Mouse (Mus musculus): ENCODE measurements around the gene Ttll1. TPM values are rescaled to one million over a fixed set of nuclear protein-coding genes. Genes with fewer than 3 reads are reported as not detected.
"Not testable (repeated sequence)": the region's sequence is repeated elsewhere in the genome, so short reads cannot be mapped to it uniquely, and the experiment has no call there.

Ttll1 gene
- polyA plus RNA-seq, 1 experiment from 2014 or later, result 27.6 TPM

DNA sequence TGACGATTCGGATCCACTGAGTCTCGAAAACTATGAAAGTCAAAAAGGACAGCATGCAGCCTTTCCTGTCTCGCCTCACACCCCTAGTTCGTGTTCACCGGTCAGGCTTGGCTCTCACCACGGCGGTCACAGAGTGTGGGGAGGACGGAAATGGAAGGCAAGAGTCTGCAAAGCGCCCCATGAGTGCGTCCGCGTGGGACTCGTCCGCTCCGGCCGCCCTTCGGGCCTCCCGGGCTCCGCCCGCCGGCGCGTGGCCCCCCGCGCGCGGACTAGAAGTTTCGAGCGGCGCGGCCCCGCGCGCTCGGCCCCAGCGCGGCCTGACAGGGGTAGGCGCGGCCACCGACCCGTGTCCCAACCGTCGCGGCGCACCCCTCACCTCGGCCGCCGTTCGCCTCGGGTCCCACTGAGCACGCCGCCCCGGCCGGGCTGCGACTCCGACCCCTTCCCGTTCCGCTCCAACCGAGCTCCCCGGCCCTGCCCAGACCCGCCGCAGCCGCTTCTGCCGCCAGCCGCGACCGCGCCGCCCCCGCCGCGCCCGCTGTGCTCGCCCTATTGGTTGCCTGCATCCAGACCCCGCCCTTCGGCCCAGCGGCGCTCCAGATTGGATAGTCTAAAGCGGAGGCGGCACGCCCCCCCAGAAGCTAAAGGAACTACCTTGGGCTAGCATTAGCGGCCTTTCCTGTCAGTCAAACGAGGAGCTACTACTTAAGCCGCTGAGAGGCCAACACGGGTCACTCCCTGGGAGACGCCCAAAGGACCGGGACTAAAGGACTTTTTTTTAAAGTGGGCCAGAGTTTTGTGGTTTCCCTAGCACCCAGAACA, 46.4 kb downstream of the Ttll1 start, which contains the start of gene Pacsin2:
Pacsin2 (minus strand) TSS at position 524 of the 822 bp plus-strand sequence.
- WGBS, result under 1% methylated on average over 76 of the region's 88 CpGs
- no peaks in the 10 kb centered on the region for H3K36me3 ChIP-seq

DNA sequence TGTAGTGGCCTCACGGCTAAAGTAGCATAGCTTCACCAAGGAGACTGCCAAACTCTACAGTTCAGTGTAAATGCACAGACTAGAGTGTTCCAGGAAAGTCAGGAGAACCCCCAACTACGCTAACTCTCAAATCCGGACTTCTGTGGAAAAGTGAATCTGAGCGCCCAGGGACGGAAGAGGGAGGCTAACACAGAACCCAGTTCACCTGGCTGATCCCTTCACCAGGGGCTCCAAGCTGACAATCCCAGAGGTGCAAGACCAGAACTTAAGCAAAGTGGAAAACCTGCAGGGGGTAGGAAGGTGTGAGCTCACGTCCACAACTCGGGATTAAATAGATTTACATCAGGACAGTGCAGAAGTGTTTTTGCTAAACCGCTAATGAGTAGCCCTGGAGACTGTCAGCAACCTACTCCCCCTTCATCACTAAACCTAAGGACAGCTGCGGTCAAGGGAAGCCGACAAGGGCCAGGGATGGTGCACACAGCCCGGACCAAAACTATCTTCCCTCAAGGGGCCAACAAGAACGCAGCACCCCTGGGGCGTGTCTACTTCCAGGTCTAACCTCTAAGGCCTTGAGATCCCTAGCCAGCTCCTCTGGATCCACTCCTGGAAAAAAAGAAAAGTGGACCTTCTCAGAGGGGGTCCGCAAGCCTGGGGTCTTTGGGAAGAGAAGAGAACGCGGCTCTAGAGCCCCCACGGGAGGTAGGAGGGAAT, 47.2 kb downstream of the Ttll1 start:
- Histone ChIP-seq H3K27ac (no peak overlapping the region), H3K36me3 (no peaks in the 10 kb centered on the region), H3K27me3 (no peaks in the 10 kb centered on the region), H3K9ac (peak overlapping the region; percentile 85), H3K9me3 (no peaks in the 10 kb centered on the region), H3K4me2 (replicated peaks) (peak overlapping the region; percentile 87), H3K4me1 (peaks cover 14% of the 10 kb centered on the region), H3K4me3 (peak overlapping the region; percentile 73)
- ATAC-seq (ENCODE audit: insufficient number of reproducible peaks, insufficient read depth, low FRiP score, low TSS enrichment), result no peak
- WGBS, result 9% methylated on average over 17 of the region's 17 CpGs

More for the DNA sequence above, 46.4 kb downstream of the Ttll1 start, which contains the start of gene Pacsin2:
- Histone ChIP-seq H3K9me3 (no peaks in the 10 kb centered on the region), H3K9ac (peak within 1 kb of the TSS; percentile 85), H3K27ac (peak within 1 kb of the TSS; percentile 54; the same call in 1 of the 2 replicates), H3K4me3 (peak within 1 kb of the TSS; percentile 73), H3K4me1 (peaks cover 14% of the 10 kb centered on the region), H3K4me2 (replicated peaks) (peak within 1 kb of the TSS; percentile 87), H3K27me3 (no peaks in the 10 kb centered on the region)
- peak; percentile 97 for ATAC-seq (ENCODE audit: insufficient number of reproducible peaks, insufficient read depth, low FRiP score, low TSS enrichment)

DNA sequence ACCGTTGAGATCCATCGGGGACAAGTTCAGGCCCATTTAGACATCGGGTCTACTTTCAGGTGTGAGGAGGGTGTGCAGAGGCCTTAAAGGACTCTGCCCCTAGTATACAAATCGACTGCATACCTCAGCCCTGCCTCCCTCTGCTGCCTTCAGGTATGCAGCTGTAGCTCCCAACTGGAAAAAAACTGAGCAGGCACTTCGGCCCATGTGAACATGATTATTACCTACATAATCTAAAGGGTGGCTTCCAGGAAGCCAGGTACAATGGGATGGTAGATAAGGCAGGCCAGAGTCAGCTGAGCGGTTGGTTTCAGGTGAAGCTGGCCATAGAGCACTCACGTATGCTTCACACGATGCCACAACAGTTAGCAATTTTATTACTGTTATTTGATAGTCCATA, 48.3 kb downstream of the Ttll1 start:
- H3K9me3 ChIP-seq; H3K4me3 ChIP-seq; H3K36me3 ChIP-seq; H3K27me3 ChIP-seq; ATAC-seq (ENCODE audit: insufficient number of reproducible peaks, insufficient read depth, low FRiP score, low TSS enrichment); H3K4me2 ChIP-seq (replicated peaks); H3K9ac ChIP-seq; H3K27ac ChIP-seq: not testable (repeated sequence)
- peaks cover 14% of the 10 kb centered on the region for H3K4me1 ChIP-seq
- 89% methylated on average over 8 of the region's 8 CpGs for WGBS

DNA sequence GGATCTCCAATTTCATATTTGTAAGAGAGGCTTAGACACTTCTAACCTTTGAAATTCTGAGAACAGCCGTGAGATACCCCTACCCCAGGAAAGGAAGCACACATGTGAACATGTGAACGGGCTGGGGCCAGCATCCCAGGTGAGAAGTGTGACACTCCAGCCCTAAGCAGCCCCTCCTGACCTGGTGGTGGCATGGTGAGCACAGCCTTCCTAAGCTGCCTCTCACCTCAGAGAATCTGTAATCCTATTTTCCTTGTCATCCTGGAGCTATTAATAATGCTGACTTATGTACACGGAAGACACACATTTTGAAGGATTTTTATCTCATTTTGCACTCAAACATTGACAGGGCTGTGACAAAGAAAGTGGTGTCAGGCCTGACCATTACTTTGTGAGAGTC, 49.8 kb downstream of the Ttll1 start:
- 82% methylated on average over 3 of the region's 3 CpGs for WGBS
- Histone ChIP-seq H3K27me3 (no peaks in the 10 kb centered on the region), H3K9ac (no peak overlapping the region), H3K4me2 (replicated peaks) (no peak overlapping the region), H3K9me3 (no peaks in the 10 kb centered on the region), H3K36me3 (no peaks in the 10 kb centered on the region), H3K4me1 (peaks cover 14% of the 10 kb centered on the region), H3K27ac (no peak overlapping the region), H3K4me3 (no peak overlapping the region)
- no peak for ATAC-seq (ENCODE audit: insufficient number of reproducible peaks, insufficient read depth, low FRiP score, low TSS enrichment)

DNA sequence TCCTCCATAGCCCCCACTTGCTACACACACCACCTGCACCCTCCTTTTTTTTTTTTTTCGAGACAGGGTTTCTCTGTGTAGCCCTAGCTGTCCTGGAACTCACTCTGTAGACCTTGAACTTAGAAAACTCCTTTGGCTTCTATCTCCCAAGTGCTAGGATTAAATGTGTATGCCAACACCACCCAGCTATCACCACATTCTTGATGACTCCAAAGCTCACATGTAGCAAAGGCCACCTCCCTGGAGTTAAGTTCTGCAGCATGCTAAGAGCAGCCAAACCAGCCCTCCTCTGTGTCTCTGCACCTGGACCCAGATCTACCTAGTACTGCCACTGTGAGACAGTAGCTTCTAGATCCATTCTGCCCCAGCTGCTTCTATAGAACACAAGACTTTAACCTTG, 53.2 kb downstream of the Ttll1 start:
- Histone ChIP-seq H3K4me3 (no peak overlapping the region), H3K27me3 (no peaks in the 10 kb centered on the region), H3K27ac (no peak overlapping the region), H3K9ac (no peak overlapping the region), H3K4me2 (replicated peaks) (no peak overlapping the region), H3K36me3 (no peaks in the 10 kb centered on the region), H3K4me1 (peaks cover 2% of the 10 kb centered on the region; the same call in 1 of the 2 replicates), H3K9me3 (no peaks in the 10 kb centered on the region)
- no peak for ATAC-seq (ENCODE audit: insufficient number of reproducible peaks, insufficient read depth, low FRiP score, low TSS enrichment)
- 94% methylated on average over 1 of the region's 1 CpGs for WGBS

DNA sequence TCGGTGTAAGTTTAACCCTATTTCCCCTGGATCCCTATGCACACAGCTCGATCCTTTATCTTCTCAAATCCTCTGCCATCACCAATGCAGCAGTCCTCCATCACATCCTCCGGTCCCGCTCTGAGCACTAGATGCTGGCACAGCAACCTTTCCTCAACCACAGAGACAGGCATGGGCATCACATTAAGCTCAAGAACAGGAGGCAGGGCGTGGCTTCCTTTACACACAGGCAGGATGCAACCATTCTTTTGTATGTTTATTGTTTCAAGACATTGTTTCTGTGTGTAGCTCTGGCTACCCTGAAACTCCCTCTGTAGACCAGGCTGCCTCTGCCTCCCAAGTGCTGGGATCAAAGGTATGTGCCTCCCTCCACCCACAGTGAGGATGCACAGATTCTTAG, 55.1 kb downstream of the Ttll1 start:
- H3K4me1 ChIP-seq, result no peaks in the 10 kb centered on the region
- no peak overlapping the region for H3K9ac ChIP-seq
- no peak for ATAC-seq (ENCODE audit: insufficient number of reproducible peaks, insufficient read depth, low FRiP score, low TSS enrichment)
- no peak overlapping the region for H3K27ac ChIP-seq
- no peak overlapping the region for H3K4me2 ChIP-seq (replicated peaks)
- H3K27me3 ChIP-seq, result no peaks in the 10 kb centered on the region
- no peaks in the 10 kb centered on the region for H3K36me3 ChIP-seq
- WGBS, result 89% methylated on average over 5 of the region's 5 CpGs
- no peak overlapping the region for H3K4me3 ChIP-seq
- no peaks in the 10 kb centered on the region for H3K9me3 ChIP-seq

DNA sequence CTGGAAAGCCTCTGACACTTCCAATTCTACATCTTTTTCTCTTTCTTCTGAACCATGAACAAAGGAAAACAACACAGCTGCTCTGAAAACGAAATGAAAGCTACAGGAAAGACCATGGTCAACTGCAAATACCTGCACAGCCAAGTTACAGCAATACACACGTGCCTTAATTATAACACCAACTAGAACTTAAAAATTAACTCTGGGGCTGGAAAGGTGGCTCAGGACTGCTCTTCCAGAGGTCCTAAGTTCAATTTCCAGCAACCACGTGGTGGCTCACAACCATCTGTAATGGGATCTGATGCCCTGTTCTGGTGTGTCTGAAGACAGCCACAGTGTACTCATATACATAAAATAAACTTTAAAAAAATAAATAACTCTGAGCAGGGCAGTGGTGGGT, 55.7 kb downstream of the Ttll1 start:
- 79% methylated on average over 3 of the region's 3 CpGs for WGBS
- Histone ChIP-seq H3K4me1 (no peaks in the 10 kb centered on the region), H3K4me2 (replicated peaks) (no peak overlapping the region), H3K36me3 (no peaks in the 10 kb centered on the region), H3K27me3 (no peaks in the 10 kb centered on the region), H3K9ac (no peak overlapping the region), H3K9me3 (no peaks in the 10 kb centered on the region), H3K27ac (no peak overlapping the region), H3K4me3 (no peak overlapping the region)
- ATAC-seq (ENCODE audit: insufficient number of reproducible peaks, insufficient read depth, low FRiP score, low TSS enrichment), result no peak

DNA sequence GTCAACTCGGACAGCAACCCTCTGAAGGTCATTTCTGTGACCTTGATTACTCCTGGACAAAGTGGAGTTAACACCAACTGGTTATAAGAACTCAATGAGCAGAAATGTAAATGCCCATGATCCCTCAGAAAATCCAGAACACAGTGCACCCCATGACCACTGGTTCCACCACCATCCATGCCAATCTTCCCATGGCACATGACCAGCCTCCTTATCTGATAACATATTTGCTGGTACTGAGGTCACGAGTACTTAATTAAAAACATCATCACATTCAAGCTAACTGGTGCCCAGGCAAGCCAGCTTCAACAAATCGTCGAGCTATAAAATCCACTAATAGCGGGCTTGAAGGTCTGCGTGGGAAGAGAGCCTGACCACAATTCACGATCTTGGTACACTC, 56.3 kb downstream of the Ttll1 start:
- H3K36me3 ChIP-seq, result no peaks in the 10 kb centered on the region
- no peaks in the 10 kb centered on the region for H3K27me3 ChIP-seq
- ATAC-seq (ENCODE audit: insufficient number of reproducible peaks, insufficient read depth, low FRiP score, low TSS enrichment), result no peak
- H3K4me2 ChIP-seq (replicated peaks), result no peak overlapping the region
- H3K4me3 ChIP-seq, result no peak overlapping the region
- H3K9me3 ChIP-seq, result no peaks in the 10 kb centered on the region
- WGBS, result 83% methylated on average over 7 of the region's 7 CpGs
- no peaks in the 10 kb centered on the region for H3K4me1 ChIP-seq
- H3K27ac ChIP-seq, result no peak overlapping the region
- H3K9ac ChIP-seq, result no peak overlapping the region

DNA sequence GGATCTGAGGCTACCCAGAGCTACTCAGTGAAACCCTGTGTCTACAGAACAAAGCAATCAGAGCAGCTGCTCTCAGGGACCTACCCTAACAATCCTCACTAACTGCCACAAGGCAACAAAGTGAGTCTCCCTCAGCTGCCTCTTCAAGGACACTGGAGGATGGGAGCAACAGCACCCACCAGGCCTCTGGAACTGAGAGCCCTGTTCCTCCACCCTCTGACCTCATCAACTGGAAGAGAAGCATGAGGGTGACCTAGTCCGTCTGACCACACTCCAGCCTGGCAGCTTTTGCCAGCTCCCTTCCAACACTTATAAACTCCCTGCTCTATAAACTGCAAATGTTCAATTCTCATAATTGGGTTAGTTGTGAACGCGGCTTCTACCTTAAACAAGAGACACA, 56.8 kb downstream of the Ttll1 start:
- H3K27me3 ChIP-seq, result no peaks in the 10 kb centered on the region
- WGBS, result 87% methylated on average over 3 of the region's 3 CpGs
- no peaks in the 10 kb centered on the region for H3K4me1 ChIP-seq
- no peak overlapping the region for H3K4me3 ChIP-seq
- H3K9me3 ChIP-seq, result no peaks in the 10 kb centered on the region
- H3K4me2 ChIP-seq (replicated peaks), result no peak overlapping the region
- H3K36me3 ChIP-seq, result no peaks in the 10 kb centered on the region
- H3K27ac ChIP-seq, result no peak overlapping the region
- no peak for ATAC-seq (ENCODE audit: insufficient number of reproducible peaks, insufficient read depth, low FRiP score, low TSS enrichment)
- no peak overlapping the region for H3K9ac ChIP-seq

DNA sequence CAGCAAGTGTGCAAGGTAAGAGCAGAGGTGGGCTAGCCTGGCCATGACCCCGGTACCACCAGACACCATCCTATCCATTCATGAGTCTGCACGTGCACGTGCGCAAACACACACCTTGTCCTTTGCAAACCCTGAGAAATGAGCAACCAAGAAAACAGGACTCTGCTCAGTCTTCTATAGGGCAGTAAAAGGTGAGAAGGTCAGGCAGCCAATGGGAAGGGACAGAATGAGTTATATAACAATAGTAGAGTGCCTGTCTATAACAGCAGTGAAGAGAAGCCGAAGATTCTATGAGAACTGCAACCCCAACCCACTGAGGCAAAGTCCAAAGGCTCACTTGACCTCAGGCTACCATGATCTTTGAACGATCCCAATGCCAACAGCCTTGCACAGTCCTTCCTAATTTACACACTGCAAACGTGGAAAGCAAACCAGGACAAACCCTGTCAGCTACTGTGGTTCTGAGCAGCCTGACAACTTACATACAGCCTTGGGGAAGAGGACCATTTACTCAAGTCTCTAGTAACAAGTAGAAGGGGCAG, 58.4 kb downstream of the Ttll1 start:
- H3K4me2 ChIP-seq (replicated peaks), result no peak overlapping the region
- no peaks in the 10 kb centered on the region for H3K9me3 ChIP-seq
- WGBS, result 84% methylated on average over 7 of the region's 7 CpGs
- H3K36me3 ChIP-seq, result no peaks in the 10 kb centered on the region
- H3K27me3 ChIP-seq, result no peaks in the 10 kb centered on the region
- H3K4me3 ChIP-seq, result no peak overlapping the region
- no peak overlapping the region for H3K9ac ChIP-seq
- peaks cover 8% of the 10 kb centered on the region; the same call in 1 of the 2 replicates for H3K4me1 ChIP-seq
- no peak for ATAC-seq (ENCODE audit: insufficient number of reproducible peaks, insufficient read depth, low FRiP score, low TSS enrichment)
- H3K27ac ChIP-seq, result no peak overlapping the region

DNA sequence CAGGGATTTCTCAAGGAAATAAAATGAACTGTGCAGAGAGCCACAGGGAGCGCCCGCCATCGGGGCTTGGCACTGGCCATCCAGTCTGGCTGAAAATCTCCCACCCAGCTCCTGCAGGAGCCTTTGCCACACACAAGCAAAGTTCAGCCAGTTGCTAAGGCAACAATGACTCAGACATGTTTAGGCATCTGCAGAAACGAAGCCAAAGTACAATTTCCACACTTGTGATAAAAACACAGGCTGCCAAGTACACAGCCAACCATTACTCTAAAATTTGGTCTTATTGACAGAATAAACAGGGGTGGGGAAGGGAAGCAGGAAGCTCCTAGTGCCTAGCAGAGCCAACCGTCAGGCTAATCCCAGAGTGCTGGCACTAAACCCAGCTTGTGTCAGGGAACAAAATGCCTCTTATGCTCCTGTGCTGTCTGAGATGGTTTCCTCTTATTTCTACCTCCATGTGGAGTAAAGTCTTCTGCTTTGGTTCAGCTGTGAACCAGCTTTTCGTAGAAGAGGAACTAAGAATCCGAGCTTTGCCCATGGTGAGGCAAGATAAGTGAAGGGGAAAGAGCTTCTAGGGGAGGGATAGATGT, 59.0 kb downstream of the Ttll1 start:
- Histone ChIP-seq H3K4me2 (replicated peaks) (no peak overlapping the region), H3K4me1 (peaks cover 13% of the 10 kb centered on the region; the same call in 1 of the 2 replicates), H3K4me3 (no peak overlapping the region), H3K27me3 (no peaks in the 10 kb centered on the region), H3K9me3 (no peaks in the 10 kb centered on the region), H3K36me3 (no peaks in the 10 kb centered on the region), H3K9ac (no peak overlapping the region), H3K27ac (no peak overlapping the region)
- WGBS, result 77% methylated on average over 7 of the region's 7 CpGs
- ATAC-seq (ENCODE audit: insufficient number of reproducible peaks, insufficient read depth, low FRiP score, low TSS enrichment), result no peak

Data from embryonic facial prominence, embryonic 12.5 days (tissue).